Mouse (Mus musculus) forebrain, postnatal 0 days (tissue): ENCODE results near the gene Gm11237. TPM values are rescaled to one million over a fixed set of nuclear protein-coding genes. Genes with fewer than 3 reads are reported as not detected.
"Not testable (repeated sequence)": the region's sequence is repeated elsewhere in the genome, so short reads cannot be mapped to it uniquely, and the experiment has no call there.

Source experiments
- ATAC-seq: fragments of 200-750 bp; cut with Nextera tagmentation; 2 replicates; pipeline ENCODE4 v1.8.0; 2017; ENCODE audit warnings: mild to moderate bottlenecking, moderate library complexity
- DNase-seq: peaks from one replicate; pipeline ENCODE4 v3.0.0-alpha.2; 2015
- H3K27ac ChIP-seq: fragments of 300-500 bp; sonication (generic); 2 replicates; pipeline ENCODE4 v1.5.1; 2014; ENCODE audit warnings: low read depth, mild to moderate bottlenecking, antibody characterized with exemption, low read length, moderate library complexity, mixed read lengths
- H3K27me3 ChIP-seq: fragments of 300-500 bp; sonication (generic); 2 replicates; pipeline ENCODE4 v1.6.1; 2014; ENCODE audit warnings: mild to moderate bottlenecking, low read length, mixed read lengths; ENCODE audit not compliant: insufficient read depth
- H3K36me3 ChIP-seq: fragments of 300-500 bp; sonication (generic); 2 replicates; pipeline ENCODE4 v1.6.1; 2014; ENCODE audit warnings: mild to moderate bottlenecking, moderate library complexity; ENCODE audit not compliant: insufficient read depth
- H3K4me1 ChIP-seq: fragments of 300-500 bp; sonication (generic); 2 replicates; pipeline ENCODE4 v1.6.1; 2014; ENCODE audit warnings: antibody characterized with exemption; ENCODE audit not compliant: insufficient read depth
- H3K4me2 ChIP-seq: fragments of 300-500 bp; sonication (generic); 2 replicates; pipeline ENCODE4 v1.6.1; 2014; ENCODE audit warnings: low read depth, mild to moderate bottlenecking, moderate library complexity
- H3K4me3 ChIP-seq: fragments of 300-500 bp; sonication (generic); 2 replicates; pipeline ENCODE4 v1.5.1; 2014; ENCODE audit warnings: low read depth, low read length, mixed read lengths
- H3K9ac ChIP-seq: fragments of 300-500 bp; sonication (generic); 2 replicates; pipeline ENCODE4 v1.6.1; 2014; ENCODE audit warnings: mild to moderate bottlenecking
- H3K9me3 ChIP-seq: fragments of 300-500 bp; sonication (generic); 2 replicates; pipeline ENCODE4 v1.6.1; 2016; ENCODE audit warnings: low read length
- CTCF ChIP-seq: sonication (generic); IDR thresholded peaks from 2 replicates; pipeline ENCODE4 v1.5.1; 2016; ENCODE audit warnings: antibody characterized with exemption, control low read depth, low read depth
- WGBS: fragments of 180-500 bp; shearing (Covaris S2); extraction: QIAGEN DNeasy Blood & Tissue Kit; methylation state at CpG from one replicate; pipeline ENCODE4 v1.1.7; 2014; 5-methylcytosine and 5-hydroxymethylcytosine counted together
- polyA plus RNA-seq: library from polyadenylated mRNA; unstranded; fragments of >200 nt; fragmentation: Nextera tagmentation; extraction: Ambion mirVana; gene quantifications from 2 replicates; pipeline ENCODE4 v1.2.1, GENCODE M21; 2015
- total RNA-seq: library from RNA; depleted of rRNA; stranded (reverse); fragments of >200 nt; gene quantifications from 2 replicates; pipeline ENCODE4 v1.2.3, GENCODE M21; 2014; rRNA removed

Gene Gm11237
- total RNA-seq (not detected in 2 replicates), polyA plus RNA-seq (not detected in 2 replicates)

- WGBS, result no CpG with 5 or more reads among the region's 3 CpGs
- not testable (repeated sequence) for H3K36me3 ChIP-seq, H3K27ac ChIP-seq, H3K4me1 ChIP-seq, H3K9me3 ChIP-seq, ATAC-seq, H3K9ac ChIP-seq, DNase-seq, H3K4me3 ChIP-seq, H3K4me2 ChIP-seq, H3K27me3 ChIP-seq
Observed at GRCm38 (mm10) chr4:73622684-73623083, at the start of gene Gm11237. TSS of gene Gm11237 (plus strand) at chr4:73622984.

GRCm38 (mm10) chr4:73599248-73599647 is 23.5 kb upstream of the Gm11237 start:
- DNase-seq (peak; percentile 86), ATAC-seq (peak; percentile 86)
- Histone ChIP-seq H3K36me3 (no peaks in the 10 kb centered on the region), H3K9me3 (no peaks in the 10 kb centered on the region), H3K4me1 (no peaks in the 10 kb centered on the region), H3K27ac (no peak overlapping the region), H3K9ac (no peak overlapping the region), H3K4me2 (no peak overlapping the region), H3K27me3 (no peaks in the 10 kb centered on the region), H3K4me3 (no peak overlapping the region)
- peak; percentile 85 for TF ChIP-seq CTCF
- WGBS, result 2% methylated on average over 3 of the region's 3 CpGs

DNA sequence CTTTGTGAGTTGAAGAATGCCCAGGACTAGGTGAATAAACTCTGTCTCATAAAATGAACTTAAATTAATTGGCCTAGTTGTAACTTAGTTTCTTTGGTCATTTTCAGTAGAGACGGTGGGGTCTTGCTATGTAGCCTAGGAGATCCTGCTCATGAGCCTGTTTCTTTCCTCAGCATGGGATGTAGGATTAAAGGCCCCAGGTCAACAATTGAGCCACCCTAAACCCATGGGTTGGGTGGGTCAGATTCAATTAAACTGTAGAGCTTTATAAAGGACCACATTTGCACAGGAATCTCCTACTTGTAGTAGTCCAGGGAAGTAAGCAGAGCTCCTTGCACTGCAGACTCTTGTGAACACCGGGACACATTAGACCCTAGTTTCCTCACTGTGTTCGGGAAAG is 15.2 kb upstream of the Gm11237 start, which contains the start of gene Gm11238:
Gm11238 (plus strand) TSS at position 301 of the 400 bp plus-strand sequence.
- not testable (repeated sequence) for H3K36me3 ChIP-seq, H3K27me3 ChIP-seq, H3K9ac ChIP-seq, H3K4me3 ChIP-seq, H3K4me1 ChIP-seq, H3K4me2 ChIP-seq, DNase-seq, H3K27ac ChIP-seq, H3K9me3 ChIP-seq, ATAC-seq
- no CpG with 5 or more reads among the region's 3 CpGs for WGBS

- not testable (repeated sequence) for DNase-seq, ATAC-seq, H3K27me3 ChIP-seq, H3K9me3 ChIP-seq, H3K36me3 ChIP-seq, H3K4me1 ChIP-seq, H3K9ac ChIP-seq, H3K4me2 ChIP-seq, H3K4me3 ChIP-seq, H3K27ac ChIP-seq
- no CpG with 5 or more reads among the region's 4 CpGs for WGBS
Observed at GRCm38 (mm10) chr4:73637821-73638220, 15.0 kb downstream of the Gm11237 start, which contains the start of gene Gm11236. TSS of gene Gm11236 (plus strand) at chr4:73638121.

- H3K27ac ChIP-seq, H3K9ac ChIP-seq, DNase-seq, H3K27me3 ChIP-seq, H3K9me3 ChIP-seq, H3K4me1 ChIP-seq, H3K4me2 ChIP-seq, H3K36me3 ChIP-seq, H3K4me3 ChIP-seq, ATAC-seq: not testable (repeated sequence)
- 98% methylated on average over 4 of the region's 4 CpGs for WGBS
Observed at GRCm38 (mm10) chr4:73661864-73662263, 39.1 kb downstream of the Gm11237 start.

DNA sequence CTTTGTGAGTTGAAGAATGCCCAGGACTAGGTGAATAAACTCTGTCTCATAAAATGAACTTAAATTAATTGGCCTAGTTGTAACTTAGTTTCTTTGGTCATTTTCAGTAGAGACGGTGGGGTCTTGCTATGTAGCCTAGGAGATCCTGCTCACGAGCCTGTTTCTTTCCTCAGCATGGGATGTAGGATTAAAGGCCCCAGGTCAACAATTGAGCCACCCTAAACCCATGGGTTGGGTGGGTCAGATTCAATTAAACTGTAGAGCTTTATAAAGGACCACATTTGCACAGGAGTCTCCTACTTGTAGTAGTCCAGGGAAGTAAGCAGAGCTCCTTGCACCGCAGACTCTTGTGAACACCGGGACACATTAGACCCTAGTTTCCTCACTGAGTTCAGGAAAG is 45.3 kb downstream of the Gm11237 start, which contains the start of gene Gm11239:
Gm11239 (plus strand) TSS at position 301 of the 400 bp plus-strand sequence.
- H3K4me3 ChIP-seq, ATAC-seq, H3K36me3 ChIP-seq, H3K9me3 ChIP-seq, H3K27ac ChIP-seq, H3K27me3 ChIP-seq, DNase-seq, H3K9ac ChIP-seq, H3K4me2 ChIP-seq, H3K4me1 ChIP-seq: not testable (repeated sequence)
- no CpG with 5 or more reads among the region's 4 CpGs for WGBS

Other genes with a start within 250 kb of the Gm11237 start
- not detected in 2 replicates for gene Gm11487, start 217.9 kb upstream of the Gm11237 start, total RNA-seq
- not detected in 2 replicates for gene Gm11487, start 217.9 kb upstream of the Gm11237 start, polyA plus RNA-seq
- not detected in 2 replicates for gene Gm11238, start 15.1 kb upstream of the Gm11237 start, total RNA-seq
- gene Gm11238, start 15.1 kb upstream of the Gm11237 start, polyA plus RNA-seq, result not detected in 2 replicates
- not detected in 2 replicates for gene Gm11236, start 15.1 kb downstream of the Gm11237 start, total RNA-seq
- not detected in 2 replicates for gene Gm11236, start 15.1 kb downstream of the Gm11237 start, polyA plus RNA-seq
- not detected in 2 replicates for gene Gm11239, start 45.4 kb downstream of the Gm11237 start, total RNA-seq
- gene Gm11239, start 45.4 kb downstream of the Gm11237 start, polyA plus RNA-seq, result not detected in 2 replicates
- gene Gm428, start 60.5 kb downstream of the Gm11237 start, total RNA-seq, result not detected in 2 replicates
- gene Gm428, start 60.5 kb downstream of the Gm11237 start, polyA plus RNA-seq, result not detected in 2 replicates
- gene Rasef, start 168.0 kb downstream of the Gm11237 start, total RNA-seq, result 1.1 and 1.2 TPM in 2 replicates
- 0.18 and 0.24 TPM in 2 replicates for gene Rasef, start 168.0 kb downstream of the Gm11237 start, polyA plus RNA-seq